Comparison of ENCODE assay signal across 7 mouse cellular contexts in the genomic region with DNA sequence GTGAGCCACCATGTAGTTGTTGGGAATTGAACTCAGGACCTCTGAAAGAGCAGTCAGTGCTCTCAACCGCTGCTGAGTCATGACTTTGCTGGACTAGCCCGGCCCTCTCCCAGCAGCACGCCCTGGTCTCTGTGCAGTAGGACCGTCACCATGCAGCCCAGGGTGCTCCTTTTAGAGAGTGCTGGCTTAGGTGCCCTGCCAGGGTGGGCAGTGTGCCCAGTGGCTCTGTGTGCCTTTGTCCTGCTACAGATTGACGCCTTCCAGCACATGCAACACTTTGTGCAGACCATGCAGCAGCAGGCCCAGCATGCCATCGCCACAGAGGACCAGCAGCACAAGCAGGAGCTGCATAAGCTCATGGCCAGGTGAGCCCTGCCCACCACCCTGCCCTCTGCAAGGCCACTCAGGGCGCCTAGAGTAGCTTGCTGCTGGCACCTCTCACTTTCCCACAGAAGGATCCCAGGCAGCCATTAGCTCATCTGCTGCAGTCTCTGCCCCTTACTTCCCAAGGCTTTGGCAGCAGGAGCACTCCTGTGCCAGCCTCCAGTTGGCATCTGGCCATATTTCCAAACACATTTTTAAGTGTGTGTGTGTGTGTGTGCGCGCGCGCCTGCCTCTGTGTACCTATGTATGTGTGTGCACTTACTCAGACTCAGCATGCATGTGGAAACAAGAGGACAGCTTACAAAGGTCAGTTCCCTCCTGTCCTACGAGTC. TPM values are rescaled to one million over a fixed set of nuclear protein-coding genes. Genes with fewer than 3 reads are reported as not detected.
DNase-seq lines count a peak whose midpoint lies in the region; ATAC-seq lines count a peak whose summit lies in the region.

No protein-coding gene starts in this region.

- ATAC-seq in hindbrain, embryonic 13.5 days (ENCODE audit: low FRiP score): peak; percentile 46; the same call in 1 of the 2 replicates
- ATAC-seq in hindbrain, embryonic 11.5 days (ENCODE audit: low FRiP score): no peak

- no peak overlapping the region for H3K4me2 ChIP-seq in hindbrain, embryonic 13.5 days
- no peak overlapping the region for H3K4me2 ChIP-seq in hindbrain, embryonic 11.5 days (replicated peaks; ENCODE audit: low read depth, low read length)

- H3K9ac ChIP-seq in hindbrain, embryonic 13.5 days: no peak overlapping the region
- no peak overlapping the region for H3K9ac ChIP-seq in hindbrain, embryonic 11.5 days (ENCODE audit: low read depth, low read length)

- no peak for DNase-seq in hindbrain, embryonic 11.5 days (ENCODE audit: low spot score)
- DNase-seq in right cerebral cortex, postnatal 10 days (ENCODE audit: low spot score in 2 of 2): peak; percentile 70 to 74
- no peak for DNase-seq in right cerebral cortex, adult 2 months (ENCODE audit: low spot score in 2 of 2)
- DNase-seq in cerebellum, postnatal 36 days: peak; percentile 52 to 61
- DNase-seq in thymus, postnatal 36 days: no peak
- DNase-seq in retina, embryonic 14.5 days (ENCODE audit: low spot score): no peak

- no peak overlapping the region for H3K27ac ChIP-seq in hindbrain, embryonic 13.5 days
- no peak overlapping the region for H3K27ac ChIP-seq in hindbrain, embryonic 11.5 days (ENCODE audit: low read depth, low read length)

- WGBS in hindbrain, embryonic 13.5 days: 90% methylated on average over 12 of the region's 12 CpGs
- WGBS in hindbrain, embryonic 11.5 days: 93% methylated on average over 12 of the region's 12 CpGs

- no peaks in the 10 kb centered on the region for H3K9me3 ChIP-seq in hindbrain, embryonic 13.5 days
- no peaks in the 10 kb centered on the region for H3K9me3 ChIP-seq in hindbrain, embryonic 11.5 days (ENCODE audit: control insufficient read depth, low read length)

- no peaks in the 10 kb centered on the region for H3K4me1 ChIP-seq in hindbrain, embryonic 13.5 days (replicated peaks)
- H3K4me1 ChIP-seq in hindbrain, embryonic 11.5 days (replicated peaks; ENCODE audit: control insufficient read depth, insufficient read depth, low read length): no peaks in the 10 kb centered on the region

- H3K4me3 ChIP-seq in hindbrain, embryonic 13.5 days: no peak overlapping the region
- no peak overlapping the region for H3K4me3 ChIP-seq in hindbrain, embryonic 11.5 days (ENCODE audit: low read depth, low read length)

- H3K36me3 ChIP-seq in hindbrain, embryonic 13.5 days: peaks cover 97% of the 10 kb centered on the region
- peaks cover 18% of the 10 kb centered on the region for H3K36me3 ChIP-seq in hindbrain, embryonic 11.5 days (ENCODE audit: control insufficient read depth, insufficient read depth, low read length)

- H3K27me3 ChIP-seq in hindbrain, embryonic 13.5 days: no peaks in the 10 kb centered on the region
- H3K27me3 ChIP-seq in hindbrain, embryonic 11.5 days (ENCODE audit: control insufficient read depth, insufficient read depth, low read length): no peaks in the 10 kb centered on the region

RNA-seq across cellular contexts. Expression of a gene that starts 24.5 kb away (rescaled TPM):
- 81.6 and 87.6 TPM in 2 replicates for polyA plus RNA-seq in hindbrain, embryonic 13.5 days (2015; fragmentation: Nextera tagmentation; extraction: Ambion mirVana)
- 93.9 and 106 TPM in 2 replicates for polyA plus RNA-seq in hindbrain, embryonic 11.5 days (2014; fragmentation: Nextera tagmentation; extraction: Ambion mirVana)

RNA-seq across cellular contexts. Expression of a gene that starts 33.5 kb away (rescaled TPM):
- polyA plus RNA-seq in hindbrain, embryonic 13.5 days (2015; fragmentation: Nextera tagmentation; extraction: Ambion mirVana): 0.30 and 0.54 TPM in 2 replicates
- 0.28 and 0.33 TPM in 2 replicates for polyA plus RNA-seq in hindbrain, embryonic 11.5 days (2014; fragmentation: Nextera tagmentation; extraction: Ambion mirVana)

RNA-seq across cellular contexts. Expression of a gene that starts 57.5 kb away (rescaled TPM):
- 135 and 145 TPM in 2 replicates for polyA plus RNA-seq in hindbrain, embryonic 13.5 days (2015; fragmentation: Nextera tagmentation; extraction: Ambion mirVana)
- 156 and 160 TPM in 2 replicates for polyA plus RNA-seq in hindbrain, embryonic 11.5 days (2014; fragmentation: Nextera tagmentation; extraction: Ambion mirVana)

Comparison
In these comparisons a context has a peak if more than half of its experiments do, and no peak if none do; other contexts are left out.
1. DNase-seq: peak in right cerebral cortex, postnatal 10 days (2 of 2) and cerebellum, postnatal 36 days (2 of 2); none in hindbrain, embryonic 11.5 days (single experiment), right cerebral cortex, adult 2 months (0 of 2), thymus, postnatal 36 days (0 of 2) and retina, embryonic 14.5 days (single experiment).